Mouse (Mus musculus) MEL (cell line): ENCODE results near the gene Armcx3. TPM values are rescaled to one million over a fixed set of nuclear protein-coding genes. Genes with fewer than 3 reads are reported as not detected.

ENCODE experiments used
- DNase-seq: peaks from one replicate; pipeline ENCODE4 v3.0.0; 2011; ENCODE audit warnings: low read depth, low spot score
- H3K27ac ChIP-seq: 2 replicates; pipeline ENCODE4 v1.5.1; 2012; ENCODE audit warnings: low read depth, mild to moderate bottlenecking, control low read depth, low read length, moderate library complexity; ENCODE audit not compliant: control insufficient read depth
- H3K27me3 ChIP-seq, 2 experiments: fragments of 150-350 bp in 1 of 2; sonication (generic) in 1 of 2; 2 replicates each; pipeline ENCODE4 v1.6.1; 2012; ENCODE audit warnings: low read length in 2 of 2, mild to moderate bottlenecking in 2 of 2, improper control_type of control experiment in 1 of 2, moderate library complexity in 1 of 2; ENCODE audit not compliant: insufficient read depth in 2 of 2, control insufficient read depth in 1 of 2
- H3K36me3 ChIP-seq, 2 experiments: 2 replicates each; pipeline ENCODE4 v1.6.1; 2012 to 2014; ENCODE audit warnings: low read length in 2 of 2, improper control_type of control experiment in 1 of 2, inconsistent platforms in 1 of 2, mild to moderate bottlenecking in 1 of 2; ENCODE audit not compliant: insufficient read depth in 2 of 2, control insufficient read depth in 1 of 2
- H3K4me1 ChIP-seq, 2 experiments: fragments of 150-350 bp in 1 of 2; sonication (generic) in 1 of 2; 2 replicates each; pipeline ENCODE4 v1.6.1; 2012; ENCODE audit warnings: low read length in 2 of 2, improper control_type of control experiment in 1 of 2, mild to moderate bottlenecking in 1 of 2; ENCODE audit not compliant: insufficient read depth in 2 of 2, control insufficient read depth in 1 of 2
- H3K4me3 ChIP-seq, 2 experiments: fragments of 150-350 bp in 1 of 2; sonication (generic) in 1 of 2; 2 replicates each; pipeline ENCODE4 v1.5.1; 2012; ENCODE audit warnings: low read depth in 2 of 2, low read length in 2 of 2, mild to moderate bottlenecking in 2 of 2, moderate library complexity in 2 of 2, control low read depth in 1 of 2, improper control_type of control experiment in 1 of 2; ENCODE audit not compliant: control insufficient read depth in 1 of 2, insufficient read depth in 1 of 2
- H3K79me2 ChIP-seq: 2 replicates; pipeline ENCODE4 v1.6.1; 2012; ENCODE audit warnings: mild to moderate bottlenecking, low read length, moderate library complexity; ENCODE audit not compliant: control insufficient read depth, poor library complexity, insufficient read depth
- H3K9ac ChIP-seq: 2 replicates; pipeline ENCODE4 v1.6.1; 2012; ENCODE audit warnings: low read depth, mild to moderate bottlenecking, control low read depth, low read length, moderate library complexity; ENCODE audit not compliant: control insufficient read depth, poor library complexity, severe bottlenecking
- H3K9me3 ChIP-seq: fragments of 150-350 bp; sonication (generic); replicated peaks from 2 replicates; pipeline ENCODE4 v1.6.1; 2012; ENCODE audit warnings: mild to moderate bottlenecking, low read length, improper control_type of control experiment, moderate library complexity; ENCODE audit not compliant: insufficient read depth
- CTCF ChIP-seq, 3 experiments: IDR thresholded peaks in 2 of 3; conservative IDR thresholded peaks in 1 of 3; 2 replicates each; pipeline ENCODE4 v1.5.1; 2011 to 2012; ENCODE audit warnings: low read length in 3 of 3, low read depth in 2 of 3, mild to moderate bottlenecking in 2 of 3, improper control_type of control experiment in 1 of 3, inconsistent platforms in 1 of 3, mixed read lengths in 1 of 3, moderate library complexity in 1 of 3; ENCODE audit not compliant: control insufficient read depth in 1 of 3, insufficient read depth in 1 of 3, poor library complexity in 1 of 3, severe bottlenecking in 1 of 3
- EP300 ChIP-seq, 2 experiments: IDR thresholded peaks; 2 replicates each; pipeline ENCODE4 v1.6.1; 2011; ENCODE audit warnings: improper control_type of control experiment in 2 of 2, low read length in 2 of 2, low read depth in 1 of 2, mild to moderate bottlenecking in 1 of 2
- ETS1 ChIP-seq: IDR thresholded peaks from 2 replicates; pipeline ENCODE4 v1.6.1; 2012; ENCODE audit warnings: low read depth, mild to moderate bottlenecking, inconsistent platforms, low read length, improper control_type of control experiment, moderate library complexity
- HCFC1 ChIP-seq: IDR thresholded peaks from 2 replicates; pipeline ENCODE4 v1.6.1; 2012; ENCODE audit warnings: low read depth, mild to moderate bottlenecking, inconsistent platforms, low read length, improper control_type of control experiment, moderate library complexity
- MAX ChIP-seq: IDR thresholded peaks from 2 replicates; pipeline ENCODE4 v1.6.1; 2011; ENCODE audit warnings: low read length, improper control_type of control experiment
- MEF2A ChIP-seq: IDR thresholded peaks from 2 replicates; pipeline ENCODE4 v1.6.1; 2014; ENCODE audit warnings: low read depth, mild to moderate bottlenecking, inconsistent platforms, low read length, improper control_type of control experiment; ENCODE audit not compliant: poor library complexity, insufficient replicate concordance, severe bottlenecking; ENCODE audit errors: extremely low read depth
- MXI1 ChIP-seq: IDR thresholded peaks from 2 replicates; pipeline ENCODE4 v1.6.1; 2011; ENCODE audit warnings: mild to moderate bottlenecking, low read depth, low read length, improper control_type of control experiment
- POLR2AphosphoS2 ChIP-seq: IDR thresholded peaks from 2 replicates; pipeline ENCODE4 v1.6.1; 2011; ENCODE audit warnings: low read length, improper control_type of control experiment
- POLR2AphosphoS5 ChIP-seq: IDR thresholded peaks from 2 replicates; pipeline ENCODE4 v1.6.1; 2012; ENCODE audit warnings: low read depth, borderline replicate concordance, mild to moderate bottlenecking, inconsistent platforms, low read length, moderate library complexity, mixed read lengths
- RAD21 ChIP-seq: IDR thresholded peaks from 2 replicates; pipeline ENCODE4 v1.6.1; 2011; ENCODE audit warnings: mild to moderate bottlenecking, low read depth, low read length, improper control_type of control experiment
- SMC3 ChIP-seq: IDR thresholded peaks from 2 replicates; pipeline ENCODE4 v1.6.1; 2011; ENCODE audit warnings: low read depth, low read length, improper control_type of control experiment
- TBP ChIP-seq: IDR thresholded peaks from 2 replicates; pipeline ENCODE4 v1.8.0; 2011; ENCODE audit warnings: low read depth, low read length, improper control_type of control experiment
- TCF12 ChIP-seq: IDR thresholded peaks from 2 replicates; pipeline ENCODE4 v1.6.1; 2014; ENCODE audit warnings: low read depth, mild to moderate bottlenecking, inconsistent platforms, low read length, improper control_type of control experiment, moderate library complexity
- USF1 ChIP-seq: IDR thresholded peaks from 2 replicates; pipeline ENCODE4 v1.6.1; 2014; ENCODE audit warnings: low read depth, mild to moderate bottlenecking, inconsistent platforms, low read length, improper control_type of control experiment, moderate library complexity
- ZC3H11A ChIP-seq: IDR thresholded peaks from 2 replicates; pipeline ENCODE4 v1.6.1; 2012; ENCODE audit warnings: low read depth, mild to moderate bottlenecking, inconsistent platforms, low read length, improper control_type of control experiment
- polyA plus RNA-seq, 2 experiments: library from polyadenylated mRNA; stranded (reverse) in 1 of 2; unstranded in 1 of 2; fragments of >175 nt in 1 of 2; fragments of >200 nt in 1 of 2; gene quantifications; 2 replicates each; pipeline versions ENCODE4 v1.2.1 to v1.2.4; 2012; ENCODE audit warnings: low replicate concordance in 2 of 2, low read depth in 1 of 2; ENCODE audit not compliant: insufficient read length in 2 of 2, insufficient read depth in 1 of 2, missing spikeins in 1 of 2
- total RNA-seq: library from RNA; depleted of rRNA; stranded (reverse); fragments of 300-350 nt; gene quantifications from 2 replicates; pipeline ENCODE4 v1.2.3, GENCODE M21; 2012

Gene Armcx3
- total and polyA plus RNA-seq, 3 experiments, result 5.0 to 5.5 TPM; not detected in 1

DNA sequence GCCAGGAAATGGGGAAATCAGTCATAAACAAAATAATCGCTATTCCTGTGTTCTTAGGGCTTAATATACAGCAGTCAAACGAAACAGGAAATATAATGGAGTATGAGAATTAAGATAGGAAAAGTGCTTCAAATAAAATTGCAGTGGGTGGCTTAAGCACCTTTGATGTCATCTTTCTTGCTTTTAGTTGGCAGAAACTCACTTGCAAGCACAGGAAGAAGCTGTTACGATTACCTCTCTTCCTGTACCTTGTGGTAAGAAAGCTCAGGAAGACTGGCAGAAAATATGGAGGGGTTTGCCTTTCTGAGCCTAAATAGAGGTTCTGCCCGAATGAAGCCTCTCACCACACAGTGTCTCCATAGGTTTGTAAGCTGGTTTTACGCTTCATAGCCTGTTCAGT, 14.5 kb upstream of the Armcx3 start:
- H3K79me2 ChIP-seq, result no peaks in the 10 kb centered on the region
- H3K27ac ChIP-seq, result no peak overlapping the region

DNA sequence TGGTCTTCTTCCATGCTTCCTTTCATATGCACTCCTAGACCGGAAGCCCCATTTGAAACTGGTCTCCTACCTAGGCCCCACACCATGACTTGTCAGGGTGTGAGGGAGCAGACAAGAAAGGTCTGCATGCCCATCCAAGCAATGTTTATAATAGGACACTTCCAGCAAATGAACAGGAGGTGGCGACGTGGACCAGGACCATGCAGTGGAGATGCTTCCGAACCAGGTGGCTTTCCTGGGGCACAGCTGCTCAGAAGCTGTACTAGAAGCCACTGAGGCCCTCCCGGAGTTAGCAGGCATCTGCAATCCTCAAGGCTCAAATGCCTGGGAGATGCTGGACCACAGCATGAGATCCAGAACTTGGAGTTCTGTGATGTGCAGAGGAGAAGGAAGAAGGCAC, 9.9 kb upstream of the Armcx3 start:
- no peak overlapping the region for H3K27ac ChIP-seq
- TF ChIP-seq RAD21, result peak; percentile 80
- TF ChIP-seq ZC3H11A, result peak; percentile 75
- no peak for TF ChIP-seq HCFC1
- peak; percentile 55 to 82 (median 73) for TF ChIP-seq CTCF (IDR thresholded peaks at IDR 0.05 in 2 of 3, conservative IDR thresholded peaks at IDR 0.05 in 1 of 3; ENCODE audit: control insufficient read depth in 1 of 3, insufficient read depth in 1 of 3, low read depth in 2 of 3, low read length in 3 of 3, poor library complexity in 1 of 3, severe bottlenecking in 1 of 3)
- peak; percentile 91 for TF ChIP-seq SMC3
- TF ChIP-seq MEF2A, result no peak
- peak; percentile 59 for DNase-seq

More for the DNA sequence above, 14.5 kb upstream of the Armcx3 start:
- Histone ChIP-seq H3K4me1 (no peaks in the 10 kb centered on the region), H3K4me3 (no peak overlapping the region), H3K9me3 (no peaks in the 10 kb centered on the region), H3K27me3 (peaks cover 9 to 41% of the 10 kb centered on the region in 2 experiments), H3K36me3 (no peaks in the 10 kb centered on the region), H3K9ac (no peak overlapping the region)
- DNase-seq, result no peak
- TF ChIP-seq ZC3H11A, result no peak
- TF ChIP-seq TCF12, result no peak
- no peak for TF ChIP-seq TBP
- TF ChIP-seq EP300 (IDR thresholded peaks at IDR 0.05; ENCODE audit: low read depth in 1 of 2, low read length in 2 of 2), result no peak
- TF ChIP-seq POLR2AphosphoS2, result no peak
- no peak for TF ChIP-seq MXI1
- no peak for TF ChIP-seq ETS1
- TF ChIP-seq POLR2AphosphoS5, result no peak
- no peak for TF ChIP-seq MAX

GRCm38 (mm10) chrX:134750764-134751592, 5.4 kb upstream of the Armcx3 start, which contains the start of gene Armcx6:
Gene Armcx6 (minus strand): TSS chrX:134751417.
- peak; percentile 45; the same call in 1 of the 2 replicates for TF ChIP-seq USF1
- TF ChIP-seq POLR2AphosphoS2, result no peak
- Histone ChIP-seq H3K36me3 (no peaks in the 10 kb centered on the region), H3K27ac (no peak within 1 kb of the TSS), H3K9me3 (no peaks in the 10 kb centered on the region), H3K9ac (no peak within 1 kb of the TSS), H3K79me2 (no peaks in the 10 kb centered on the region), H3K4me1 (no peaks in the 10 kb centered on the region), H3K4me3 (no peak within 1 kb of the TSS), H3K27me3 (peaks cover 5 to 12% of the 10 kb centered on the region in 2 experiments)
- no peak for DNase-seq

More for the DNA sequence above, 9.9 kb upstream of the Armcx3 start:
- Histone ChIP-seq H3K27me3 (peaks cover 7 to 22% of the 10 kb centered on the region in 2 experiments), H3K9me3 (no peaks in the 10 kb centered on the region), H3K79me2 (no peaks in the 10 kb centered on the region), H3K4me3 (no peak overlapping the region), H3K9ac (no peak overlapping the region), H3K36me3 (no peaks in the 10 kb centered on the region), H3K4me1 (no peaks in the 10 kb centered on the region)
